Mouse (Mus musculus): Measurements from ENCODE around the gene Sfxn3. TPM values are rescaled to one million over a fixed set of nuclear protein-coding genes. Genes with fewer than 3 reads are reported as not detected.
"Not testable (repeated sequence)": the region's sequence is repeated elsewhere in the genome, so short reads cannot be mapped to it uniquely, and the experiment has no call there.

The Sfxn3 gene
- polyA plus RNA-seq, 1 experiment, result 90.5 TPM

- TF ChIP-seq CTCF (IDR thresholded peaks at IDR 0.05; ENCODE audit: borderline replicate concordance, insufficient read depth, low read depth, low read length) (peak; percentile 77), POLR2A (IDR thresholded peaks at IDR 0.05; ENCODE audit: borderline replicate concordance, insufficient read depth, low read length) (no peak)
- Histone ChIP-seq H3K4me1 (ENCODE audit: control insufficient read depth, insufficient read depth, low read length) (peaks cover 15% of the 10 kb centered on the region; the same call in 1 of the 2 replicates), H3K27me3 (ENCODE audit: control insufficient read depth, insufficient read depth, low read length) (no peaks in the 10 kb centered on the region), H3K4me3 (replicated peaks; ENCODE audit: insufficient read depth, low read depth, low read length) (no peak overlapping the region), H3K27ac (ENCODE audit: insufficient read depth, low read length) (no peak overlapping the region)
- DNase-seq, result peak; percentile 71 to 77
- WGBS, result 41% methylated on average over 8 of the region's 8 CpGs
These were observed 17.2 kb upstream of the Sfxn3 start for GRCm38 (mm10) chr19:45030111-45030510.

- H3K4me1 ChIP-seq (ENCODE audit: control insufficient read depth, insufficient read depth, low read length), result peaks cover 15% of the 10 kb centered on the region; the same call in 1 of the 2 replicates
- H3K27ac ChIP-seq (ENCODE audit: insufficient read depth, low read length), result no peak overlapping the region
- H3K4me3 ChIP-seq (replicated peaks; ENCODE audit: insufficient read depth, low read depth, low read length), result no peak overlapping the region
- 29% methylated on average over 20 of the region's 20 CpGs for WGBS
- no peak for TF ChIP-seq POLR2A (IDR thresholded peaks at IDR 0.05; ENCODE audit: borderline replicate concordance, insufficient read depth, low read length)
- peak; percentile 84 for TF ChIP-seq CTCF (IDR thresholded peaks at IDR 0.05; ENCODE audit: borderline replicate concordance, insufficient read depth, low read depth, low read length)
- no peaks in the 10 kb centered on the region for H3K27me3 ChIP-seq (ENCODE audit: control insufficient read depth, insufficient read depth, low read length)
- DNase-seq, result peak; percentile 83 to 87
These were observed 16.3 kb upstream of the Sfxn3 start for GRCm38 (mm10) chr19:45030746-45031693.

GRCm38 (mm10) chr19:45031780-45032179, 15.5 kb upstream of the Sfxn3 start:
- Histone ChIP-seq H3K4me1 (ENCODE audit: control insufficient read depth, insufficient read depth, low read length) (peaks cover 15% of the 10 kb centered on the region; the same call in 1 of the 2 replicates), H3K27ac (ENCODE audit: insufficient read depth, low read length) (no peak overlapping the region), H3K27me3 (ENCODE audit: control insufficient read depth, insufficient read depth, low read length) (no peaks in the 10 kb centered on the region), H3K4me3 (replicated peaks; ENCODE audit: insufficient read depth, low read depth, low read length) (no peak overlapping the region)
- peak; percentile 79 to 84 for DNase-seq
- TF ChIP-seq CTCF (IDR thresholded peaks at IDR 0.05; ENCODE audit: borderline replicate concordance, insufficient read depth, low read depth, low read length) (peak; percentile 89), POLR2A (IDR thresholded peaks at IDR 0.05; ENCODE audit: borderline replicate concordance, insufficient read depth, low read length) (no peak)
- 12% methylated on average over 4 of the region's 4 CpGs for WGBS

GRCm38 (mm10) chr19:45032570-45033332, 14.6 kb upstream of the Sfxn3 start:
- WGBS, result 12% methylated on average over 17 of the region's 17 CpGs
- Histone ChIP-seq H3K27me3 (ENCODE audit: control insufficient read depth, insufficient read depth, low read length) (no peaks in the 10 kb centered on the region), H3K4me1 (ENCODE audit: control insufficient read depth, insufficient read depth, low read length) (peaks cover 15% of the 10 kb centered on the region; the same call in 1 of the 2 replicates), H3K4me3 (replicated peaks; ENCODE audit: insufficient read depth, low read depth, low read length) (no peak overlapping the region), H3K27ac (ENCODE audit: insufficient read depth, low read length) (no peak overlapping the region)
- DNase-seq, result peak; percentile 44 to 54
- TF ChIP-seq CTCF (IDR thresholded peaks at IDR 0.05; ENCODE audit: borderline replicate concordance, insufficient read depth, low read depth, low read length), result peak; percentile 57
- TF ChIP-seq POLR2A (IDR thresholded peaks at IDR 0.05; ENCODE audit: borderline replicate concordance, insufficient read depth, low read length), result no peak

- DNase-seq, result no peak
- no peaks in the 10 kb centered on the region for H3K27me3 ChIP-seq (ENCODE audit: control insufficient read depth, insufficient read depth, low read length)
- 32% methylated on average over 16 of the region's 16 CpGs for WGBS
- TF ChIP-seq POLR2A (IDR thresholded peaks at IDR 0.05; ENCODE audit: borderline replicate concordance, insufficient read depth, low read length) (no peak), CTCF (IDR thresholded peaks at IDR 0.05; ENCODE audit: borderline replicate concordance, insufficient read depth, low read depth, low read length) (peak; percentile 27; the same call in 1 of the 2 replicates)
- no peak overlapping the region for H3K27ac ChIP-seq (ENCODE audit: insufficient read depth, low read length)
- H3K4me3 ChIP-seq (replicated peaks; ENCODE audit: insufficient read depth, low read depth, low read length), result no peak overlapping the region
- peaks cover 4% of the 10 kb centered on the region; the same call in 1 of the 2 replicates for H3K4me1 ChIP-seq (ENCODE audit: control insufficient read depth, insufficient read depth, low read length)
These were observed 10.4 kb upstream of the Sfxn3 start for GRCm38 (mm10) chr19:45036867-45037266.

GRCm38 (mm10) chr19:45038198-45038597, 9.1 kb upstream of the Sfxn3 start:
- H3K27ac ChIP-seq (ENCODE audit: insufficient read depth, low read length); H3K4me1 ChIP-seq (ENCODE audit: control insufficient read depth, insufficient read depth, low read length); H3K27me3 ChIP-seq (ENCODE audit: control insufficient read depth, insufficient read depth, low read length); DNase-seq; H3K4me3 ChIP-seq (replicated peaks; ENCODE audit: insufficient read depth, low read depth, low read length): not testable (repeated sequence)
- WGBS, result 90% methylated on average over 7 of the region's 7 CpGs

GRCm38 (mm10) chr19:45040214-45040613, 7.1 kb upstream of the Sfxn3 start:
- no peak overlapping the region for H3K4me3 ChIP-seq (replicated peaks; ENCODE audit: insufficient read depth, low read depth, low read length)
- 58% methylated on average over 13 of the region's 13 CpGs for WGBS
- no peaks in the 10 kb centered on the region for H3K4me1 ChIP-seq (ENCODE audit: control insufficient read depth, insufficient read depth, low read length)
- H3K27ac ChIP-seq (ENCODE audit: insufficient read depth, low read length), result no peak overlapping the region
- H3K27me3 ChIP-seq (ENCODE audit: control insufficient read depth, insufficient read depth, low read length), result no peaks in the 10 kb centered on the region
- DNase-seq, result no peak
- TF ChIP-seq CTCF (IDR thresholded peaks at IDR 0.05; ENCODE audit: borderline replicate concordance, insufficient read depth, low read depth, low read length) (no peak), POLR2A (IDR thresholded peaks at IDR 0.05; ENCODE audit: borderline replicate concordance, insufficient read depth, low read length) (no peak)
